Mouse (Mus musculus) CH12.LX (cell line): ENCODE data around the gene Mroh7.

ENCODE experiments used
- CHD2 ChIP-seq: IDR thresholded peaks from 2 replicates; pipeline ENCODE4 v1.6.1; 2011; ENCODE audit warnings: low read length, improper control_type of control experiment
- CTCF ChIP-seq, 2 experiments: IDR thresholded peaks in 1 of 2; conservative IDR thresholded peaks in 1 of 2; 2 replicates each; pipeline ENCODE4 v1.5.1; 2011 to 2012; ENCODE audit warnings: low read depth in 2 of 2, low read length in 2 of 2, improper control_type of control experiment in 1 of 2, inconsistent platforms in 1 of 2, mild to moderate bottlenecking in 1 of 2, moderate library complexity in 1 of 2
- ETS1 ChIP-seq: conservative IDR thresholded peaks from 2 replicates; pipeline ENCODE4 v1.6.1; 2012; ENCODE audit warnings: low read depth, mild to moderate bottlenecking, inconsistent platforms, low read length, improper control_type of control experiment, moderate library complexity
- JUND ChIP-seq: conservative IDR thresholded peaks from 2 replicates; pipeline ENCODE4 v1.6.1; 2011; ENCODE audit warnings: low read depth, low read length, improper control_type of control experiment
- MAX ChIP-seq: IDR thresholded peaks from 2 replicates; pipeline ENCODE4 v1.6.1; 2011; ENCODE audit warnings: low read length, improper control_type of control experiment
- MYC ChIP-seq: IDR thresholded peaks from 2 replicates; pipeline ENCODE4 v1.6.1; 2011; ENCODE audit warnings: low read depth, mild to moderate bottlenecking, improper control_type of control experiment, low read length
- POLR2A ChIP-seq: IDR thresholded peaks from 2 replicates; pipeline ENCODE4 v1.6.1; 2011; ENCODE audit warnings: low read depth, mild to moderate bottlenecking, improper control_type of control experiment, low read length
- ZMIZ1 ChIP-seq: IDR thresholded peaks from 2 replicates; pipeline ENCODE4 v1.6.1; 2012; ENCODE audit warnings: low read depth, mild to moderate bottlenecking, inconsistent platforms, low read length, improper control_type of control experiment

DNA sequence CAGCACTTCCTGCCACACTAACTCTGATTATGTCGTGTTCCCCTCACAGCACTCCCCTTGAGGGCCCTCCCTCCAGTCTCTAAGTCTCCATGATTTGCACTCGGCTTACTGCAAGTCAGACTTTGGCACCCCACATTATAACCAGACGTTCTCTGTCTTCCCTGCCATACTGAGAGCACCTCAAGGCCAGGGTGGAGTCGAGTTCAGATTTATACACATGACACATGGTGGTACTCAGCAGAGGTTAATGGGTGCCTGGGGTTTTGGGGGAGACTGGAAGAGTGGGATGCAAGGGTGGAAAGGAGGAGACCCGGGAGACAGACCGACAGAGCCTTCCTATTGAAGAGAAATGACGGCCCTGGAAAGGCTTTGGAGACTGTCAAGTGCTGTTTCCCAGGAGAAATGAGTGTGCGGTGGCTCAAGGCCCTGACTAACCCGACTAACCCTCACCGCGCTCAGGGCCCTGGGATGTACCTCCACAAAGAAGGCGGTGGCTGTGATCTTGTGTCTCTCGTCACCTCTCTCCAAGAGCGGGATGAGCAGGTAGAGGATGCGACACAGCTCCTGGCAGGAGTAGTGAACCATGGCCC lies 36.8 kb downstream of the Mroh7 start:
- TF ChIP-seq POLR2A (no peak), MAX (no peak), JUND (no peak), CTCF (conservative IDR thresholded peaks at IDR 0.05 in 1 of 2, IDR thresholded peaks at IDR 0.05 in 1 of 2; ENCODE audit: low read depth in 2 of 2, low read length in 2 of 2) (no peak), CHD2 (no peak), ETS1 (no peak), ZMIZ1 (no peak), MYC (no peak)
